Mouse (Mus musculus) spleen, adult 2 months (tissue): ENCODE data around the gene Jarid2. TPM values are rescaled to one million over a fixed set of nuclear protein-coding genes. Genes with fewer than 3 reads are reported as not detected.

ENCODE experiments used
- DNase-seq, 2 experiments: peaks; one replicate each; pipeline versions ENCODE4 v3.0.0 to v3.0.0-alpha.2; 2012 to 2021; ENCODE audit warnings: low spot score in 2 of 2, low read depth in 1 of 2
- H3K27ac ChIP-seq: fragments of 200-500 bp; 2 replicates; pipeline ENCODE4 v1.5.1; 2012; ENCODE audit warnings: low read length, inconsistent platforms; ENCODE audit not compliant: insufficient read depth
- H3K27me3 ChIP-seq: fragments of 200-500 bp; 2 replicates; pipeline ENCODE4 v1.6.1; 2012; ENCODE audit warnings: mild to moderate bottlenecking, moderate library complexity, low read length, inconsistent platforms; ENCODE audit not compliant: control insufficient read depth, insufficient read depth
- H3K36me3 ChIP-seq: fragments of 200-500 bp; 2 replicates; pipeline ENCODE4 v1.6.1; 2012; ENCODE audit warnings: mild to moderate bottlenecking, low read length, inconsistent platforms; ENCODE audit not compliant: control insufficient read depth, insufficient read depth
- H3K4me1 ChIP-seq: fragments of 200-500 bp; 2 replicates; pipeline ENCODE4 v1.6.1; 2011; ENCODE audit warnings: inconsistent platforms; ENCODE audit not compliant: control insufficient read depth, insufficient read depth, insufficient read length
- H3K4me3 ChIP-seq: fragments of 200-500 bp; 2 replicates; pipeline ENCODE4 v1.5.1; 2011; ENCODE audit warnings: mild to moderate bottlenecking, inconsistent platforms; ENCODE audit not compliant: insufficient read depth, insufficient read length; ENCODE audit errors: extremely low read depth
- CTCF ChIP-seq: fragments of 200-500 bp; IDR thresholded peaks from 2 replicates; pipeline ENCODE4 v1.5.1; 2011; ENCODE audit warnings: mild to moderate bottlenecking, inconsistent platforms; ENCODE audit not compliant: insufficient read depth, insufficient read length, insufficient replicate concordance; ENCODE audit errors: extremely low read depth
- POLR2A ChIP-seq: fragments of 200-500 bp; IDR thresholded peaks from 2 replicates; pipeline ENCODE4 v1.6.1; 2011; ENCODE audit warnings: low read depth, low read length, inconsistent platforms
- WGBS: fragments of 180-500 bp; shearing (Covaris S2); methylation state at CpG from one replicate; pipeline ENCODE4 v1.1.7; 2018; 5-methylcytosine and 5-hydroxymethylcytosine counted together
- polyA plus RNA-seq: library from polyadenylated mRNA; depleted of rRNA; stranded (reverse); fragments of >200 nt; gene quantifications from 2 replicates; pipeline ENCODE4 v1.2.3, GENCODE M21; 2012

Jarid2 gene
- polyA plus RNA-seq, 1 experiment, result 10.9 TPM

- WGBS, result 91% methylated on average over 8 of the region's 8 CpGs
- DNase-seq, result no peak
- peaks cover 5% of the 10 kb centered on the region; the same call in 1 of the 2 replicates for H3K36me3 ChIP-seq
- TF ChIP-seq CTCF (no peak), POLR2A (no peak)
- no peak overlapping the region for H3K27ac ChIP-seq
- no peaks in the 10 kb centered on the region for H3K27me3 ChIP-seq
- no peaks in the 10 kb centered on the region for H3K4me1 ChIP-seq
- H3K4me3 ChIP-seq, result no peak overlapping the region
Measured at GRCm38 (mm10) chr13:44953546-44954231, 224.4 kb downstream of the Jarid2 start.

GRCm38 (mm10) chr13:44954232-44954568 is 224.9 kb downstream of the Jarid2 start:
- Histone ChIP-seq H3K4me3 (no peak overlapping the region), H3K27me3 (no peaks in the 10 kb centered on the region), H3K36me3 (peaks cover 5% of the 10 kb centered on the region; the same call in 1 of the 2 replicates), H3K27ac (no peak overlapping the region), H3K4me1 (no peaks in the 10 kb centered on the region)
- no peak for DNase-seq
- TF ChIP-seq CTCF (no peak), POLR2A (no peak)
- 97% methylated on average over 1 of the region's 1 CpGs for WGBS

- Histone ChIP-seq H3K27me3 (no peaks in the 10 kb centered on the region), H3K36me3 (peaks cover 5% of the 10 kb centered on the region; the same call in 1 of the 2 replicates), H3K4me1 (no peaks in the 10 kb centered on the region), H3K4me3 (no peak overlapping the region), H3K27ac (no peak overlapping the region)
- TF ChIP-seq POLR2A (no peak), CTCF (no peak)
- no peak for DNase-seq
- 90% methylated on average over 6 of the region's 6 CpGs for WGBS
Measured at GRCm38 (mm10) chr13:44955781-44956180, 226.5 kb downstream of the Jarid2 start.

GRCm38 (mm10) chr13:44957049-44957448 is 227.8 kb downstream of the Jarid2 start:
- DNase-seq, result no peak
- H3K27ac ChIP-seq, result no peak overlapping the region
- no peak overlapping the region for H3K4me3 ChIP-seq
- H3K36me3 ChIP-seq, result peaks cover 5% of the 10 kb centered on the region
- 92% methylated on average over 8 of the region's 8 CpGs for WGBS
- no peaks in the 10 kb centered on the region for H3K4me1 ChIP-seq
- no peaks in the 10 kb centered on the region for H3K27me3 ChIP-seq
- TF ChIP-seq POLR2A (no peak), CTCF (no peak)

- TF ChIP-seq CTCF (no peak), POLR2A (no peak)
- no peak overlapping the region for H3K4me3 ChIP-seq
- H3K4me1 ChIP-seq, result no peaks in the 10 kb centered on the region
- 96% methylated on average over 5 of the region's 5 CpGs for WGBS
- H3K36me3 ChIP-seq, result peaks cover 7% of the 10 kb centered on the region
- no peak overlapping the region for H3K27ac ChIP-seq
- H3K27me3 ChIP-seq, result no peaks in the 10 kb centered on the region
- no peak for DNase-seq
Measured at GRCm38 (mm10) chr13:44960542-44961291, 231.4 kb downstream of the Jarid2 start.
